Mouse (Mus musculus) heart, embryonic 15.5 days (tissue): Measurements from ENCODE around the gene Tbx5. TPM values are rescaled to one million over a fixed set of nuclear protein-coding genes. Genes with fewer than 3 reads are reported as not detected.

Experiments
- ATAC-seq: fragments of 200-750 bp; cut with Nextera tagmentation; replicated peaks from 2 replicates; pipeline ENCODE4 v1.8.0; 2017; ENCODE audit warnings: low read depth, moderate TSS enrichment; ENCODE audit not compliant: insufficient number of reproducible peaks, insufficient read depth, low FRiP score
- H3K27ac ChIP-seq: fragments of 300-500 bp; sonication (generic); 2 replicates; pipeline ENCODE4 v1.5.1; 2015; ENCODE audit warnings: mild to moderate bottlenecking, inconsistent platforms
- H3K27me3 ChIP-seq: fragments of 300-500 bp; sonication (generic); 2 replicates; pipeline ENCODE4 v1.6.1; 2015; ENCODE audit warnings: inconsistent platforms
- H3K36me3 ChIP-seq: fragments of 300-500 bp; sonication (generic); 2 replicates; pipeline ENCODE4 v1.6.1; 2015; ENCODE audit warnings: mild to moderate bottlenecking, inconsistent platforms
- H3K4me1 ChIP-seq: fragments of 300-500 bp; sonication (generic); replicated peaks from 2 replicates; pipeline ENCODE4 v1.6.1; 2015; ENCODE audit warnings: inconsistent platforms
- H3K4me2 ChIP-seq: fragments of 300-500 bp; sonication (generic); 2 replicates; pipeline ENCODE4 v1.6.1; 2015; ENCODE audit warnings: inconsistent platforms, mild to moderate bottlenecking, moderate library complexity
- H3K4me3 ChIP-seq: fragments of 300-500 bp; sonication (generic); 2 replicates; pipeline ENCODE4 v1.5.1; 2015; ENCODE audit warnings: mild to moderate bottlenecking, inconsistent platforms
- H3K9ac ChIP-seq: fragments of 300-500 bp; sonication (generic); 2 replicates; pipeline ENCODE4 v1.6.1; 2015; ENCODE audit warnings: mild to moderate bottlenecking, inconsistent platforms
- H3K9me3 ChIP-seq: fragments of 300-500 bp; sonication (generic); replicated peaks from 2 replicates; pipeline ENCODE4 v1.6.1; 2016; ENCODE audit warnings: inconsistent platforms
- WGBS: fragments of 180-500 bp; shearing (Covaris S2); methylation state at CpG from one replicate; pipeline ENCODE4 v1.1.7; 2015; ENCODE audit warnings: mixed read lengths; 5-methylcytosine and 5-hydroxymethylcytosine counted together
- polyA plus RNA-seq: library from polyadenylated mRNA; unstranded; fragments of >200 nt; fragmentation: Nextera tagmentation; extraction: Ambion mirVana; gene quantifications from 2 replicates; pipeline ENCODE4 v1.2.1, GENCODE M21; 2015

Tbx5 gene
- polyA plus RNA-seq, 1 experiment from 2014 or later: 30.1 TPM

DNA sequence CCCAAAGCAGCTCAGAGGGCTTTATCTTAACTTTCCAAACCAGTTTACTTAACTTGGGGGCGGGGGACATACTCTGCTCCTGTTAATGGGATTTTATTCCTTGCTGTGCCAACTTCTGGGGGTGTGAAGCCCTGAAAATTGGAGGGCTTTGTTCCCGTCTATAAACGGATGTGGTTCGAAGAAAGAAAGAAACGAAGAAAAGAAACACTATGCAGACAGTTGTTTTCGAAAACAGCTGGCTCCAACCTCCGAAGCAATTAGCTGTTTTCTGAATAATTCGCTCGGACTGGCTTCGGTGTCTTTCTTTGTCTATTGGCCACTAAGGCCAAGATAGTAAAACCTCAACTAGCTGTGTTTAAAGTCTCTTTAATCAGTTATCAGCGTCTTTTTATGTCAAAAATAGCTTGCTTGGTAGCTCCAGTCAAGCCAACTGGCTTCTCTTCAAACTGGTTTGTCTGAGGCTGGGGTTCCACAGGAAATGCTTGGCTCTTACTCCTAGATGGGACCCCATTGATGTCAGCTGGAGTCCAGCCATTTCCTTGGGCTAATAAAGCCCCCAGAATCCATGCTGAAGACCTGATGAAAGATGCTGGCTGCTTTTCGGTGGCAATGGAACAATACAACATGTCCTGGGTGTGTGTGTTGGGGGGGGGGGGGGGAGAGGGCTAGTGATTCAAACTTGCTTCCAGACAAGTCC lies 21.3 kb upstream of the Tbx5 start:
- H3K9ac ChIP-seq: no peak overlapping the region
- ATAC-seq: 0 out of 2 replicates have a peak, but pooled peaks have one; percentile 26
- 0 out of 2 replicates have a peak overlapping the region, but pooled peaks have one; percentile 42 for H3K27ac ChIP-seq
- no peak overlapping the region for H3K4me3 ChIP-seq
- H3K4me2 ChIP-seq: no peak overlapping the region
- H3K27me3 ChIP-seq: peaks cover 41% of the 10 kb centered on the region
- no peaks in the 10 kb centered on the region for H3K9me3 ChIP-seq
- H3K4me1 ChIP-seq: peaks cover 8% of the 10 kb centered on the region; the same call in 1 of the 2 replicates
- H3K36me3 ChIP-seq: no peaks in the 10 kb centered on the region
- WGBS: 37% methylated on average over 12 of the region's 12 CpGs

DNA sequence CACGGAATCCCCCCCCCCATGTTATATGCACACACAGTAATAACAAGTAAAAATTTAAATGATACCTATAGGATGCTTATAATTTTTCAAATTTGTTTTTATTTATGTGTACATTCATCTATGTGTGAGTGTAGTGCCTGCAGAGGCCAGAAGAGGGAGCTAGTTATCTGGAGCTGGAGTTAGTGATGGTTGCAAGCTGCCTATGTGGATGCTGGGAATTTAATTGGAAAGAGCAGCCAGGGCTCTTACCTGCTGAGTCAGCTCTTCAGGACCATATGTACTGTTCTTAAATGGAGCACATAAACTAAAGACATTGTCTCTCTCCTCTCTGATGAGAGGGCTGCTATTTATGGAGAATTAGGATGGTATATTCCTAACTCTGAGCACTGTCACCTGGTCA lies 17.2 kb upstream of the Tbx5 start:
- Histone ChIP-seq H3K36me3 (no peaks in the 10 kb centered on the region), H3K4me1 (peaks cover 4% of the 10 kb centered on the region; the same call in 1 of the 2 replicates), H3K9ac (no peak overlapping the region), H3K27me3 (peaks cover 6% of the 10 kb centered on the region; the same call in 1 of the 2 replicates), H3K27ac (no peak overlapping the region), H3K4me3 (no peak overlapping the region), H3K4me2 (no peak overlapping the region), H3K9me3 (no peaks in the 10 kb centered on the region)
- no peak for ATAC-seq
- WGBS: 74% methylated on average over 1 of the region's 1 CpGs

DNA sequence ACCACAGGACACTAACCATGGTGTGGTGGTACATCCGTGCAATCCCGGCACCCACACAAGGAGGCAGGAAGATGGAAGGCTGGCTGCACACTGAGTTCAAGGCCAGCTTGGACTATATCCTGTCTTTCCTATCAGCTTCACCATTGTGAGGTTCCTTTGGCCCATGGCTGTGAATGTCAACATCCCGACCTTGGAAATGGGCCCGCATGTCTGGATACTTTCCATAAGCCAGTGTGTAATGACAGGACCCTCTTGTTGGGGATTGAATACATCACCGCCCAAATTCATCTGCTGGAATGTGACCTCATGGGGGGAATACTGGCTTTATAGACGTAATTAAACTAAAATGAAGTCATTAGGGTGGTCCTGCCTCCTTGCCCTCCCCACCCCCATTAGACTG lies 12.0 kb upstream of the Tbx5 start:
- Histone ChIP-seq H3K4me1 (peaks cover 34% of the 10 kb centered on the region), H3K4me3 (no peak overlapping the region), H3K4me2 (no peak overlapping the region), H3K9me3 (no peaks in the 10 kb centered on the region), H3K27me3 (no peaks in the 10 kb centered on the region), H3K27ac (no peak overlapping the region), H3K9ac (no peak overlapping the region), H3K36me3 (no peaks in the 10 kb centered on the region)
- 76% methylated on average over 6 of the region's 6 CpGs for WGBS
- no peak for ATAC-seq

DNA sequence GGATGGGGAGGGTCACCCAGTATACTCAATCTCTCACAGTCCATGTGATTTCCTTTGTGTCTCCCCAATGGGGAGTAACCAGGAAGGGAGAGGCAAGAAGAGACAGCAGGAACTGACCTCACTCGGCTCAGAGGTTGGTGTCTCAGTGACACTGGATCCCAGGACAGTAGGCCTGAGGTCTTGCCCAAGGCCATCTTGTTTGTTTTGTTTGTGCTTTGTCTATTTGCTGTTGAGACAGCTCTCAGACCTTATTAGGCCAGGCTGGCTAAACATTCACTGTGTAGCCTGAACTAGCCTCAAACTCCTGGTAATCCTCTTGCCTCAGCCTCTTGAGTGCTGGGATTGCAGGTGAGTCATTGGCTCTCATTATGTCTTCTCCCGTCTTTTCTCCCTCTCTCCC lies 11.0 kb upstream of the Tbx5 start:
- 49% methylated on average over 2 of the region's 2 CpGs for WGBS
- Histone ChIP-seq H3K27ac (0 out of 2 replicates have a peak overlapping the region, but pooled peaks have one; percentile 41), H3K27me3 (no peaks in the 10 kb centered on the region), H3K9me3 (no peaks in the 10 kb centered on the region), H3K36me3 (no peaks in the 10 kb centered on the region), H3K9ac (no peak overlapping the region), H3K4me2 (no peak overlapping the region), H3K4me1 (peaks cover 42% of the 10 kb centered on the region), H3K4me3 (no peak overlapping the region)
- no peak for ATAC-seq

DNA sequence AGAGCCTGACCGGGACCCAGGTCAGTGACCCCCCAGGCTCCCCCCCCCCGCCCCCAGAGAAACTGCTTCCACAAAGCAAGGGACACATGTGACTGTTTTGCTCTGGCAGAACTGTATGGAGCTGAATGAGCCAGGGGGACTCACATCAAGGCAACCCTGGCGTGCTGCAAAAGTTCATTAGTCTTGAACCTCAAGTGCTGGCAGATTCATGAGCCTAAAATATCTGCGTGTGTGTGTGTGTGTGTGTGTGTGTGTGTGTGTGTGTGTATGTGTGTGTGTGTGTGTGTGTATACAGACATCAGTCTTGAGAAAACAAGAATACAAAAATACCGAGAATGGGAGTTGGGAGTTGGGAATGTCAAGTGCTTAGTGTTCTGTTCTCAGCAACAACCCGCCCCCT lies 5.1 kb upstream of the Tbx5 start:
- ATAC-seq: no peak
- H3K9ac ChIP-seq: no peak overlapping the region
- 48% methylated on average over 6 of the region's 6 CpGs for WGBS
- H3K36me3 ChIP-seq: no peaks in the 10 kb centered on the region
- H3K4me2 ChIP-seq: no peak overlapping the region
- no peaks in the 10 kb centered on the region for H3K9me3 ChIP-seq
- peak overlapping the region; percentile 43 for H3K27ac ChIP-seq
- H3K4me3 ChIP-seq: no peak overlapping the region
- no peaks in the 10 kb centered on the region; the same call in 1 of the 2 replicates for H3K27me3 ChIP-seq
- H3K4me1 ChIP-seq: peaks cover 49% of the 10 kb centered on the region

DNA sequence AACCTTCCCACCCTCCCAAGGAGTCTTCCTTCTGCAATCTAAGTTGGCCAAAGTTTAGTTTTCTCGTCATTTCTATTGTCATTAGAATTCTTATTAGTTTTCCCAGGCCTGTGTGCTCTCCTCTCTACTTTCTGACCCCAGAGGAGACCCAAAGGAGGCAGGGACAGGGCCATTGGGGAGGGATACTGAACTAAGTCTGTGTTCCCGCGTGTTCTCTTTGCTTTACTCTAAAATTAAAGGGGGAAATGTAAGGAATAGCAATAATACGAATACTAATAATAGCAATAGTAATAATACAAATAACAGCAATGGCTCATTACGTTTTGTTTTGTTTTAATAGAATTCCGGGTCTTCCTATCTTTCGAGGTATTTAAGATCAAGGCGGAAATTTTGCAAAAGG lies 1.9 kb upstream of the Tbx5 start:
- Histone ChIP-seq H3K9ac (peak overlapping the region; percentile 68), H3K4me2 (peak overlapping the region; percentile 73), H3K4me1 (peaks cover 27% of the 10 kb centered on the region), H3K27ac (peak overlapping the region; percentile 91), H3K9me3 (no peaks in the 10 kb centered on the region), H3K27me3 (peaks cover 6% of the 10 kb centered on the region; the same call in 1 of the 2 replicates), H3K4me3 (peak overlapping the region; percentile 60), H3K36me3 (no peaks in the 10 kb centered on the region)
- 22% methylated on average over 8 of the region's 8 CpGs for WGBS
- ATAC-seq: no peak

DNA sequence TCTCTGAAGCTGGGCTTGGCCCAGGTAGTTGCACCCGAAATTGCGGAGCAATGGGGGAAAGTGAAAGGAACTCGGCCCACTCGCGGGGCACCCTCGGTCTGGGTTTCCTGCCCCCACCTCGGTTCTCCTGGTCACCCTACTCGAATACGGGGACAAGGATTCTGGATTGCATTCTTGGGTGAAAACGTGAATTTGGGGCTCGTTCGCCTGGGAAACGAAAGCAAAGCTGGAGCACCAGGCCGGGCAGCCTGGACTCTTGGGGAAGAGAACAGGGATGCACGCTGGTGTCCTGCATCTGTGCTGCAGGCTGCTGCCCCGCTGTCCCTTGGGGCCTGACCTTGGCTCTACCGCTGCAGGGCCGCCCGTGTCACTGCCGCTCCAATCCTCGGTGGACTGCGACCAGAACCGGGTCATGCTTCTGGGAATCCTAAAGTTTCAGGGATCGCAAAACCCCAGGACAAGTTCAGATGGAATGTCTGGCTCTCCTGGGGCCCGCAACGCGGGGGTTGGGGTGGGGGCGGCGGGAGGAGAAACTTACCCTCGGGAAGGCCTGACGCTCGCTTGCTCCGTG lies 1.2 kb upstream of the Tbx5 start:
- Histone ChIP-seq H3K4me3 (peak overlapping the region; percentile 60), H3K9me3 (no peaks in the 10 kb centered on the region), H3K4me2 (peak overlapping the region; percentile 73), H3K36me3 (no peaks in the 10 kb centered on the region), H3K27ac (peak overlapping the region; percentile 91), H3K4me1 (peaks cover 23% of the 10 kb centered on the region), H3K9ac (peak overlapping the region; percentile 68), H3K27me3 (peaks cover 6% of the 10 kb centered on the region; the same call in 1 of the 2 replicates)
- WGBS: 3% methylated on average over 33 of the region's 33 CpGs
- no peak for ATAC-seq

DNA sequence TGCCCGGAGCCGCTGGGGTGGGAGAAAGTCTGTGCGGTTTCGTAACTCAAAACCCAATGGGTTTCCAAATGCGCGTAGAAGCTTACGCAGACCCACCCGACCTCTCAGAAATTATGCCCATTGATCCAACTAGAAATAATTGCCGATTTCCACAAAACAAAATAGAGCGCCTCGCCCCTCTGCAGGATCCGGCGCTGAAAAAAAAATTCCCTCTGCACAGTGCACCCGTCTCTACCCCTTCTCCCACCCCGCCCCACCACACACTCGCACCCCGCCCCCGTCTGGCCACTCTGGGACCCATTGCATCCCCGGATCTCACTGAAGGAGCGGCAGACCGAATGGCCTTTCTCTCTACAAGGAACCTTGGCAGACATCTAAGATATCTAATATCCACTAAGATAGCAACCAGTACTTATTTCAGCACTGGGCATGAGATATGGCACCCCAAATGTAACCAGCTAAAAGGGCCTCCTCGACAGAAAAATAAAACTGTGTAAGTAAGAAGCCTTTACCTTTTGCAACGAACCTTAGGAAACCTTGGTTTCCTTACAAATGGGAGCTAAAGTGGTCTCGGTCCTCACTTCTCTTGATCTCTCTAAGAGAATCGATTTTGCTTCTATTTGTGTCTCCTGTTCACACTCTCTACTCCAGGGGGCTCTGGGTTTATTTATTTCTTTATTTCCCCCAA lies 533 bp upstream of the Tbx5 start:
- ATAC-seq: peak; percentile 49; the same call in 1 of the 2 replicates
- Histone ChIP-seq H3K4me2 (peak overlapping the region; percentile 73), H3K4me1 (peaks cover 16% of the 10 kb centered on the region), H3K9ac (peak overlapping the region; percentile 68), H3K27me3 (peaks cover 9% of the 10 kb centered on the region; the same call in 1 of the 2 replicates), H3K27ac (peak overlapping the region; percentile 91), H3K9me3 (no peaks in the 10 kb centered on the region), H3K4me3 (peak overlapping the region; percentile 60), H3K36me3 (no peaks in the 10 kb centered on the region)
- 4% methylated on average over 25 of the region's 25 CpGs for WGBS

DNA sequence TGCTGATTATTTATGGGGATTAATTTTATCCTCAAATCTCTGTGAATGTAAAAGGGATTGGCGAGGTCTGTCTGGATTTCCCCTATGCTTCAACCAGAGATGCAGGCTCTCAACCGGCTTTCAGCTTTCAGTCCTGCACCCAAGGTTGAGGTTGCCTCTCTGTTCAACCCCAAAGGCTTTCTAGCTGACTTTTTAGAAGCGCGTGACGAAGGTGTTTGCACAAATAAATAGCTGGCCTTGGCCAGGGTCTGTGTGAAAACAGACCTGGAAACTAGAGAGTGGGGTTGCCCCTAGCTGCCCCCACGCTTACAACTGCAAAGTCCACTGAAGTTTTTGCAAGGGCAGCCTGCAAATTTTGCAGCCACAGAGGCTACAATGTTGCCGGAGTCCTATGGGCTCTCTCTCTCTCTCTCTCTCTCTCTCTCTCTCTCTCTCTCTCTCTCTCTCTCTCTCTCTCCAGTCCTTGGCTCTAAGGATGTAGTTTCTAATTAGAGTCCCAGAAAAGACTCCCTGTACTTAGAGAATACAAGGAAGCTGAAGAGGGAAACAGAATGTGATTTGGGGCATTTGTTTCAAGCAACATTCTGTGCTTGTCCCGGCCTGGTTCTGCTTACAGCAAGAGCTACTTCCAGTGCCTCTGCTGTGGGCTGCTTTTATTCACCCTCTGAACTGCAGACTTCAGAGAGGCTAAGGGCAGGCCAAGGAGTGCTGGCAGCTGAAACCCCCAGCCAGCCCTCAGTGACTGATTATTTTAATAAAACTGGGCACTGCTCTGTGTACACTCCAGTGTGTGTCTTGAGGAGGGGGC lies 959 bp downstream of the Tbx5 start:
- 25% methylated on average over 8 of the region's 8 CpGs for WGBS
- Histone ChIP-seq H3K9me3 (no peaks in the 10 kb centered on the region), H3K9ac (peak overlapping the region; percentile 68), H3K4me2 (peak overlapping the region; percentile 73), H3K27me3 (peaks cover 12% of the 10 kb centered on the region; the same call in 1 of the 2 replicates), H3K27ac (peak overlapping the region; percentile 91), H3K36me3 (no peaks in the 10 kb centered on the region), H3K4me1 (peaks cover 14% of the 10 kb centered on the region; the same call in 1 of the 2 replicates), H3K4me3 (peak overlapping the region; percentile 60)
- ATAC-seq: no peak

DNA sequence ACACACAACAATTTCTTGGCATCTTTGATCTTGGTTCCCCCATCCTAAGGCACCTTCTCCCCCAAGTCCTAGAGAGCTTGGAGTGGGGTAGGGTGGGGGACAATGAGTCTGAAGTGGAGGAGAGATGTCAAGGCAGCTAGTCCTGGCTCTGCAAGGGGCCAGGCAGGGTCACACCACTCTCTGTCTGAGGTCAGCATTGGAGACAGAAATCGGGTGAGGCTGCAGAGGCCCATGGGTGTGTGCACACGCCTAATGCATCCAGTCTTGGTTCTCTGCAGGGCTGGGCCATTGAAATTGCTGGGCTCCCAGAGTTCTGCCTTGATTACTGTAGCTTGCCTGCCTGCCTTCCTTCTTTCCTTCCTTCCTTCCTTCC lies 1.5 kb downstream of the Tbx5 start:
- Histone ChIP-seq H3K27me3 (peaks cover 12% of the 10 kb centered on the region; the same call in 1 of the 2 replicates), H3K4me1 (peaks cover 18% of the 10 kb centered on the region; the same call in 1 of the 2 replicates)
- ATAC-seq: no peak

More for the DNA sequence above, 1.5 kb downstream of the Tbx5 start:
- Histone ChIP-seq H3K9me3 (no peaks in the 10 kb centered on the region), H3K4me2 (peak overlapping the region; percentile 73), H3K9ac (peak overlapping the region; percentile 68), H3K4me3 (peak overlapping the region; percentile 60), H3K27ac (peak overlapping the region; percentile 91), H3K36me3 (no peaks in the 10 kb centered on the region)
- 29% methylated on average over 2 of the region's 2 CpGs for WGBS
